Mouse (Mus musculus) hindbrain, embryonic 12.5 days (tissue): ENCODE results near the gene Phb2. TPM values are rescaled to one million over a fixed set of nuclear protein-coding genes. Genes with fewer than 3 reads are reported as not detected.

Experiments
- ATAC-seq: fragments of 200-750 bp; cut with Nextera tagmentation; 2 replicates; pipeline ENCODE4 v1.8.0; 2017; ENCODE audit warnings: moderate TSS enrichment; ENCODE audit not compliant: low FRiP score
- H3K27ac ChIP-seq: fragments of 300-500 bp; sonication (generic); 2 replicates; pipeline ENCODE4 v1.5.1; 2016; ENCODE audit warnings: mild to moderate bottlenecking
- H3K27me3 ChIP-seq: fragments of 300-500 bp; sonication (generic); 2 replicates; pipeline ENCODE4 v1.6.1; 2016; ENCODE audit warnings: mild to moderate bottlenecking
- H3K36me3 ChIP-seq: fragments of 300-500 bp; sonication (generic); 2 replicates; pipeline ENCODE4 v1.6.1; 2016; ENCODE audit warnings: mild to moderate bottlenecking
- H3K4me1 ChIP-seq: fragments of 300-500 bp; sonication (generic); 2 replicates; pipeline ENCODE4 v1.6.1; 2016
- H3K4me2 ChIP-seq: fragments of 300-500 bp; sonication (generic); replicated peaks from 2 replicates; pipeline ENCODE4 v1.6.1; 2016; ENCODE audit warnings: mild to moderate bottlenecking
- H3K4me3 ChIP-seq: fragments of 300-500 bp; sonication (generic); 2 replicates; pipeline ENCODE4 v1.5.1; 2016; ENCODE audit warnings: mild to moderate bottlenecking
- H3K9ac ChIP-seq: fragments of 300-500 bp; sonication (generic); 2 replicates; pipeline ENCODE4 v1.6.1; 2016; ENCODE audit warnings: mild to moderate bottlenecking, moderate library complexity
- H3K9me3 ChIP-seq: fragments of 300-500 bp; sonication (generic); replicated peaks from 2 replicates; pipeline ENCODE4 v1.6.1; 2016; ENCODE audit warnings: mild to moderate bottlenecking
- WGBS: fragments of 180-500 bp; shearing (Covaris S2); methylation state at CpG from one replicate; pipeline ENCODE4 v1.1.7; 2016; 5-methylcytosine and 5-hydroxymethylcytosine counted together
- polyA plus RNA-seq: library from polyadenylated mRNA; unstranded; fragments of >200 nt; fragmentation: Nextera tagmentation; extraction: Ambion mirVana; gene quantifications from 2 replicates; pipeline ENCODE4 v1.2.1, GENCODE M21; 2016

Phb2 gene
- polyA plus RNA-seq, 1 experiment from 2014 or later: 291 TPM

- Histone ChIP-seq H3K27me3 (no peaks in the 10 kb centered on the region), H3K27ac (peak overlapping the region; percentile 92), H3K4me2 (peak overlapping the region; percentile 96), H3K4me3 (peak overlapping the region; percentile 51), H3K4me1 (peaks cover 32% of the 10 kb centered on the region), H3K36me3 (peaks cover 61% of the 10 kb centered on the region), H3K9ac (peak overlapping the region; percentile 55), H3K9me3 (no peaks in the 10 kb centered on the region)
- peak; percentile 5 for ATAC-seq
- 70% methylated on average over 26 of the region's 26 CpGs for WGBS
Measured at GRCm38 (mm10) chr6:124744755-124745321, 32.7 kb downstream of the Phb2 start.

- Histone ChIP-seq H3K36me3 (peaks cover 64% of the 10 kb centered on the region), H3K4me1 (peaks cover 29% of the 10 kb centered on the region), H3K4me2 (peak overlapping the region; percentile 96), H3K27ac (peak overlapping the region; percentile 92), H3K27me3 (no peaks in the 10 kb centered on the region), H3K4me3 (peak overlapping the region; percentile 51), H3K9ac (peak overlapping the region; percentile 86), H3K9me3 (no peaks in the 10 kb centered on the region)
- WGBS: under 1% methylated on average over 80 of the region's 85 CpGs
- peak; percentile 82 for ATAC-seq
Measured at GRCm38 (mm10) chr6:124745490-124746295, 33.6 kb downstream of the Phb2 start.

GRCm38 (mm10) chr6:124746296-124746605 is 34.1 kb downstream of the Phb2 start:
- Histone ChIP-seq H3K27me3 (no peaks in the 10 kb centered on the region), H3K36me3 (peaks cover 65% of the 10 kb centered on the region)
- ATAC-seq: peak; percentile 18; the same call in 1 of the 2 replicates

DNA sequence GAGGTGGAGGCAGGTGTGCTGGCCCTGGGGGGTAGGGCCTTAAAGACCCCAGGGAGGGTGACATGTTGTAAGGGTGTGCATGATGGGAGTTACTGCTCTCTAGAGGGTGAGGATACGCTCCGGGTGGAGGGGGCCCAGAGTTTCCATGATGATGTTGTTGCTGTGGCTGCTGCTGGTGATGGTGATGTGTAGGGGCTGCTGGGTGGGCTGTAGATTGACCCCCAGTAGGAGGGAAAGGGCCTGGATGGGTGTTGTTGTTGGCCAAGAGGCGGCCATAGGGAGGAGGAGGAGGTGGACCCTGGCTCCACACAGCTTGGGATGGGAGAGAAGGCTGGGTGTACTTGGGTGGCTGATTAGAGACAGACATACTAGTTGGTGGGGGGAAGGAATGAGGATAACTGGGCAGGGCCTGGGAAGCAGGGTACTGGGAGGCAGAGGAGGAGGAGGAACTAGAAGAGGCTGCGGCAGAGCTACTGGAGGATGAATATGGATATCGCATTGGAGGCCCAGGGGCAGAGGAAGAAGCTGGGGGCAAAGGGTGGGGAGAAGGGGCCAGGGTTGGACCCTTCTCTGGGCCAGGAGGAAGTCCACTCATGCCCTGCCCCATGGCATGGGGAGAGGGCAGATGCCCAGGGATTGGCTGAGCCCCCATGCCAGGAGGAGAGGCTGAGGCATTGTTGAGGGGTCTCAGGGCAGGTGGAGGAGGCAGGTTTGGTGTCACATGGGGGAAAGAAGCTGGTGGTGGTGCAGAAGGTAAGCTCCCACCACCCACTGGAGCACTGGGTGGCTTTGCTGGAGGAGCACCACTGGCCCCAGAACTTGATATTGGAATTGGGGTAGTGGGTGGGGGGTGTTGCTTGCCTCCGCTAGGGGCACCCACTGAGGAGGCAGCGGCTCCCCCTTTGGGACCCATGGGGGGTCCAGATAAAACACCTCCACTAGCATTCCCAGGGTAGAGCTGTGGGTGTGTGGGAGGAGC is 34.8 kb downstream of the Phb2 start:
- Histone ChIP-seq H3K4me2 (peak overlapping the region; percentile 96), H3K27me3 (no peaks in the 10 kb centered on the region), H3K9ac (peak overlapping the region; percentile 86), H3K9me3 (no peaks in the 10 kb centered on the region), H3K4me1 (peaks cover 24% of the 10 kb centered on the region), H3K36me3 (peaks cover 66% of the 10 kb centered on the region), H3K27ac (peak overlapping the region; percentile 92; the same call in 1 of the 2 replicates), H3K4me3 (peak overlapping the region; percentile 51)
- peak; percentile 3; the same call in 1 of the 2 replicates for ATAC-seq
- 89% methylated on average over 7 of the region's 7 CpGs for WGBS

More at GRCm38 (mm10) chr6:124746296-124746605, 34.1 kb downstream of the Phb2 start:
- H3K4me2 ChIP-seq: peak overlapping the region; percentile 96
- WGBS: 13% methylated on average over 8 of the region's 8 CpGs
- H3K4me1 ChIP-seq: peaks cover 29% of the 10 kb centered on the region
- H3K4me3 ChIP-seq: peak overlapping the region; percentile 51
- no peaks in the 10 kb centered on the region for H3K9me3 ChIP-seq
- H3K27ac ChIP-seq: peak overlapping the region; percentile 92
- peak overlapping the region; percentile 86 for H3K9ac ChIP-seq

DNA sequence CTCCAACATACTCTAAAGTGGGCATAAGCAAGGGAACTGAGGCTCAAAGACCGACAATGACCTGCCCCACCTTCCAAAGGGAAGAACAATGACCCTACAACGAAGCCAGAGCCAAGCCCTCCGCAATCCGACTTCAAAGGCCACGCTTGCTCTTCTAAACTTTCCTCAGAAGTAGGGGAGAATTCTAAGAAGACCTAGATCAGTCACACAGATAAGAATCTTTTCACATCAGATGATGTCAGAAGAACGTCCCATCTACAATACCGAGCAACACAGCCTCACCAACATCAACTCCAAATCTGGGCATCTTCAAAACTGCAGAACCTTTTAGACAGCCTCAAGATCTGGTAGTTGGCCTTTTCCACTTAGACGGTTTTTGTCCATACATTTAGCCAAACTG is 38.3 kb downstream of the Phb2 start:
- Histone ChIP-seq H3K4me1 (peaks cover 34% of the 10 kb centered on the region), H3K4me2 (no peak overlapping the region), H3K9me3 (no peaks in the 10 kb centered on the region), H3K9ac (no peak overlapping the region), H3K27me3 (no peaks in the 10 kb centered on the region), H3K4me3 (no peak overlapping the region), H3K36me3 (peaks cover 39% of the 10 kb centered on the region), H3K27ac (no peak overlapping the region)
- ATAC-seq: no peak
- WGBS: 90% methylated on average over 8 of the region's 8 CpGs

- Histone ChIP-seq H3K9me3 (no peaks in the 10 kb centered on the region), H3K27ac (no peak overlapping the region), H3K4me1 (peaks cover 38% of the 10 kb centered on the region), H3K4me3 (no peak overlapping the region), H3K27me3 (no peaks in the 10 kb centered on the region), H3K4me2 (peak overlapping the region; percentile 73; the same call in 1 of the 2 replicates), H3K9ac (no peak overlapping the region), H3K36me3 (peaks cover 15% of the 10 kb centered on the region)
- ATAC-seq: no peak
- WGBS: 93% methylated on average over 2 of the region's 2 CpGs
Measured at GRCm38 (mm10) chr6:124753861-124754260, 41.7 kb downstream of the Phb2 start.

DNA sequence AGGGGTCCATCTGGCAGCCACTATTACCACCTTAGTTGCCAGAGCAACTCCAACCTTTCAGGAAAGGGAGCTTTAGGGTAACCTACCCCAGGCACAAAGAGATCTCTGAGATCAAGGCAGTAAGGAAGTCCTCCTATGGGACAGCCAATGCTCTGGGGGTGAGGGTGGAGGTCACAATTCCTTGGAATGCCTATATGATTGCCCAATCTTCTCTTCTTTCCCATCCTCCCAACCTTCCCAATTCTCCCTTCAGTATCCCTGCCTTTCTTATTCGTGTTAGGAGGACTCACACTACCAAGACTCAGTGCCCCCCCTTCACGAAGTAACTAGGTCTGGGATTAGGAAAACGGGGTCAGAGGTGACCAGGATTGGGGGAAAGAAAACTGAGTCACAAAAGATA is 43.2 kb downstream of the Phb2 start:
- WGBS: 3% methylated on average over 3 of the region's 3 CpGs
- H3K4me2 ChIP-seq: peak overlapping the region; percentile 73
- no peak for ATAC-seq
- no peaks in the 10 kb centered on the region for H3K27me3 ChIP-seq
- peak overlapping the region; percentile 98 for H3K9ac ChIP-seq
- H3K27ac ChIP-seq: peak overlapping the region; percentile 98
- 0 out of 2 replicates have a peak, but pooled peaks cover 3% of the 10 kb centered on the region for H3K36me3 ChIP-seq
- no peaks in the 10 kb centered on the region for H3K9me3 ChIP-seq
- H3K4me1 ChIP-seq: peaks cover 42% of the 10 kb centered on the region
- H3K4me3 ChIP-seq: peak overlapping the region; percentile 91

GRCm38 (mm10) chr6:124755831-124756595 is 43.9 kb downstream of the Phb2 start, which contains the start of the genes Gm45234 and Atn1:
Gene Gm45234, minus strand, starts transcription at chr6:124756021.
Gene Atn1, minus strand, starts transcription at chr6:124756524.
- Histone ChIP-seq H3K4me1 (peaks cover 42% of the 10 kb centered on the region), H3K9me3 (no peaks in the 10 kb centered on the region), H3K9ac (peak within 1 kb of the TSS; percentile 98), H3K27ac (peak within 1 kb of the TSS; percentile 98), H3K4me3 (peak within 1 kb of the TSS; percentile 91), H3K4me2 (peak within 1 kb of the TSS; percentile 73), H3K27me3 (no peaks in the 10 kb centered on the region), H3K36me3 (0 out of 2 replicates have a peak, but pooled peaks cover 3% of the 10 kb centered on the region)
- peak; percentile 53 for ATAC-seq
- whole genome bisulfite sequencing: 2% methylated on average over 53 of the region's 100 CpGs

GRCm38 (mm10) chr6:124756652-124757350 is 44.7 kb downstream of the Phb2 start:
- peak overlapping the region; percentile 98 for H3K9ac ChIP-seq
- H3K27me3 ChIP-seq: no peaks in the 10 kb centered on the region
- peak overlapping the region; percentile 73 for H3K4me2 ChIP-seq
- H3K36me3 ChIP-seq: no peaks in the 10 kb centered on the region
- peak overlapping the region; percentile 91 for H3K4me3 ChIP-seq
- WGBS: under 1% methylated on average over 46 of the region's 54 CpGs
- H3K9me3 ChIP-seq: no peaks in the 10 kb centered on the region
- H3K4me1 ChIP-seq: peaks cover 42% of the 10 kb centered on the region
- peak overlapping the region; percentile 98 for H3K27ac ChIP-seq
- peak; percentile 73 for ATAC-seq

DNA sequence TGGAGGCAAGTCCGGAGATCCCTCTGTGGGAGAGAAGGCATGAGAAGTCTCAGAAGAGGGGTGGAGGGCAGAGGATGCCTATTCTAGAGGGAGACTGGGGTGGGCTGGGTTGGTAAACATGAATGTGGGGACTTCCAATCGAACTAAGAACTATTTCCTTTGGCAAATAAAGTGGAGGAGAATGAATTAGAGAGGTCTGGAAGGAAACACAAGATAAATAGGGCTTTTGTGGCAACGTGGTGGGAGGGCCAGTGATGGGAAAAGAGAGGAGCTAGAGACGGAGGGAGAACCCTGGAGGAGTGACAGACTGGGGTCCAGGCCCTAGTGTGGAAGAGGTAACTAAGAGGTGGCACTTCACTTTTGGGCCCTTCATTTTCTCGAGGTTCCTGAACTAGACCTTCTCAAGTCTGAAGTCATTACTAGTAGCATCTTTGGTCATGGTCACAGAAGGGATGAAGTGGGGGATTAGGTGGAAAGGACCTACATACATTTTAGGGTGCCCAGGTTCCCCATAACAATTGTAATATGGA is 45.3 kb downstream of the Phb2 start:
- ATAC-seq: no peak
- Histone ChIP-seq H3K9ac (peak overlapping the region; percentile 98), H3K4me1 (peaks cover 42% of the 10 kb centered on the region), H3K27me3 (peaks cover under 1% of the 10 kb centered on the region; the same call in 1 of the 2 replicates), H3K4me2 (peak overlapping the region; percentile 73), H3K27ac (peak overlapping the region; percentile 98), H3K4me3 (peak overlapping the region; percentile 91), H3K36me3 (no peaks in the 10 kb centered on the region), H3K9me3 (no peaks in the 10 kb centered on the region)
- 4% methylated on average over 5 of the region's 5 CpGs for WGBS
